Mouse (Mus musculus): ENCODE measurements around the gene Selenow.

DNA sequence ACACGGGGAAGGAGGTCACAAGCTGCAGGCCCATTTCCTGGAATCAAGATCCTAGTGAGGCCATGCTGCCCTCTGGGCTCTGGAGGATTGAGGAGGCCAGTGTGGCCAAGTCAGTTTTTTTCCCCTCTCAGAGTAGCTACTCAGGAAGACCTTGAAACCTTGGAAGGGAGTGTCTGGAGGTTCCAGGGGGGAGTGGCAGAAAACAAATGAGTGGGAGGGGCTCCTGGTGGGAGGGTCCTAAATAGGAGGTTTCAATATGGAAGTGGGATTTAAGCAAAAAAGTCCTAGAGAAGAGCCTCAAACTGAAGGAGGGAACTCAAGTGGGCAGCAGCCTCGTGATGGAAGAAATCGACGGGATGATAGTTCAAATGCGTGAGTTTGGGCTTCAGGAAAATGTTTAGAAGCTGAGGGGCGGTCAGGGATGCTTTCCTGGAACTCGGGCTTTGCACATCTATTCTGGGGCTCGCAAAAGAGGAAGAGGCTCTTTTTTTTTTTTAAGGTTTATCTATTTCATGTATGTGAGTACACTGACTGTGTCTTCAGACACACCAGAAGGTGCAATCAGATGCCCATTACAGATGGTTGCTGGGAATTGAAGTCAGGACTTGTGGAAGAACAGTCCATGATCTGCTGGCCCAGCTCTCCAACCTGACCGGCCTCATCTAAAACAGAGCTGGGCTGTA is 20.7 kb downstream of the Selenow start:
- TF ChIP-seq EP300 (IDR thresholded peaks at IDR 0.05; ENCODE audit: low read depth) (no peak), CTCF (IDR thresholded peaks at IDR 0.05; ENCODE audit: low read depth) (no peak)
